Mouse (Mus musculus): ENCODE measurements around the gene Uhrf1bp1l.
"Not testable (repeated sequence)": the region's sequence is repeated elsewhere in the genome, so short reads cannot be mapped to it uniquely, and the experiment has no call there.

Uhrf1bp1l gene

GRCm38 (mm10) chr10:89744871-89745665, at the start of gene Uhrf1bp1l:
Gene Uhrf1bp1l (plus strand): TSS chr10:89744991.
- DNase-seq (ENCODE audit: low read depth, low spot score) = peak; percentile 91

- no peak for DNase-seq (ENCODE audit: low read depth, low spot score)
These were observed 49.4 kb upstream of the Uhrf1bp1l start for GRCm38 (mm10) chr10:89695194-89695911.

- not testable (repeated sequence) for DNase-seq (ENCODE audit: low read depth, low spot score)
These were observed 48.5 kb upstream of the Uhrf1bp1l start for GRCm38 (mm10) chr10:89696270-89696669.

- no peak for DNase-seq (ENCODE audit: low read depth, low spot score)
These were observed 46.8 kb upstream of the Uhrf1bp1l start for GRCm38 (mm10) chr10:89697956-89698355.

- DNase-seq (ENCODE audit: low read depth, low spot score) = peak; percentile 82
These were observed 41.7 kb upstream of the Uhrf1bp1l start for GRCm38 (mm10) chr10:89703042-89703441.

- no peak for DNase-seq (ENCODE audit: low read depth, low spot score)
These were observed 37.4 kb upstream of the Uhrf1bp1l start for GRCm38 (mm10) chr10:89707397-89707796.

GRCm38 (mm10) chr10:89708720-89709119, 36.1 kb upstream of the Uhrf1bp1l start:
- no peak for DNase-seq (ENCODE audit: low read depth, low spot score)

- no peak for DNase-seq (ENCODE audit: low read depth, low spot score)
These were observed 29.9 kb upstream of the Uhrf1bp1l start for GRCm38 (mm10) chr10:89714910-89715309.

- DNase-seq (ENCODE audit: low read depth, low spot score) = no peak
These were observed 24.5 kb upstream of the Uhrf1bp1l start for GRCm38 (mm10) chr10:89720252-89720651.

GRCm38 (mm10) chr10:89720796-89721195, 24.0 kb upstream of the Uhrf1bp1l start:
- no peak for DNase-seq (ENCODE audit: low read depth, low spot score)

GRCm38 (mm10) chr10:89722247-89723195, 22.3 kb upstream of the Uhrf1bp1l start:
- no peak for DNase-seq (ENCODE audit: low read depth, low spot score)

GRCm38 (mm10) chr10:89730386-89730785, 14.4 kb upstream of the Uhrf1bp1l start:
- DNase-seq (ENCODE audit: low read depth, low spot score) = no peak

GRCm38 (mm10) chr10:89731341-89731740, 13.4 kb upstream of the Uhrf1bp1l start:
- DNase-seq (ENCODE audit: low read depth, low spot score) = peak; percentile 20

- DNase-seq (ENCODE audit: low read depth, low spot score) = peak; percentile 95
These were observed 12.6 kb upstream of the Uhrf1bp1l start, which contains the start of gene Actr6 for GRCm38 (mm10) chr10:89732001-89732794. Gene Actr6 (minus strand): TSS chr10:89732295.

GRCm38 (mm10) chr10:89737092-89737491, 7.7 kb upstream of the Uhrf1bp1l start:
- DNase-seq (ENCODE audit: low read depth, low spot score) = no peak

- no peak for DNase-seq (ENCODE audit: low read depth, low spot score)
These were observed 6.9 kb upstream of the Uhrf1bp1l start for GRCm38 (mm10) chr10:89737887-89738286.

GRCm38 (mm10) chr10:89738395-89738794, 6.4 kb upstream of the Uhrf1bp1l start:
- no peak for DNase-seq (ENCODE audit: low read depth, low spot score)

GRCm38 (mm10) chr10:89739703-89740102, 5.1 kb upstream of the Uhrf1bp1l start:
- DNase-seq (ENCODE audit: low read depth, low spot score) = no peak

GRCm38 (mm10) chr10:89740995-89741394, 3.8 kb upstream of the Uhrf1bp1l start:
- no peak for DNase-seq (ENCODE audit: low read depth, low spot score)

- DNase-seq (ENCODE audit: low read depth, low spot score) = no peak
These were observed 1.5 kb upstream of the Uhrf1bp1l start for GRCm38 (mm10) chr10:89743266-89743665.

- no peak for DNase-seq (ENCODE audit: low read depth, low spot score)
These were observed 450 bp upstream of the Uhrf1bp1l start for GRCm38 (mm10) chr10:89744341-89744740.
